ENCODE assay signal across 11 mouse cellular contexts in genomic region chrX:155624895-155625294, GRCm38 (mm10). TPM values are rescaled to one million over a fixed set of nuclear protein-coding genes. Genes with fewer than 3 reads are reported as not detected.
DNase-seq lines count a peak whose midpoint lies in the region; ATAC-seq lines count a peak whose summit lies in the region.
"Had no signal": no experiment of that assay in that cellular context is flagged by ENCODE, and none has a peak within 500 bp of the region (broad histone marks: within the 10 kb centered on the region; RNA-seq: fewer than 3 reads in every experiment).

No protein-coding gene starts in this region.

- WGBS in heart, embryonic 12.5 days: 8% methylated on average over 15 of the region's 15 CpGs
- WGBS in limb, embryonic 10.5 days: 11% methylated on average over 15 of the region's 15 CpGs
- WGBS in stomach, embryonic 16.5 days: 15% methylated on average over 5 of the region's 15 CpGs

- no peak for DNase-seq in heart, adult 11 months
- peak; percentile 10 for DNase-seq in retina, embryonic 14.5 days (ENCODE audit: low spot score)
- no peak for DNase-seq in retina, postnatal 1 day
- DNase-seq in limb, embryonic 10.5 days (ENCODE audit: low spot score): no peak
- DNase-seq in spleen, postnatal 4 days (ENCODE audit: low spot score in 2 of 2): no peak

- peak overlapping the region; percentile 95 for H3K4me2 ChIP-seq in heart, embryonic 12.5 days
- peak overlapping the region; percentile 70 for H3K4me2 ChIP-seq in stomach, embryonic 16.5 days (ENCODE audit: low read depth, low read length)

- no peaks in the 10 kb centered on the region for H3K4me1 ChIP-seq in heart, embryonic 12.5 days (replicated peaks)
- peaks cover 13% of the 10 kb centered on the region for H3K4me1 ChIP-seq in limb, embryonic 10.5 days
- peaks cover 2% of the 10 kb centered on the region; the same call in 1 of the 2 replicates for H3K4me1 ChIP-seq in stomach, embryonic 16.5 days (ENCODE audit: control insufficient read depth, insufficient read depth, low read length)

- H3K27ac ChIP-seq in heart, embryonic 12.5 days (ENCODE audit: poor library complexity, severe bottlenecking): no peak overlapping the region
- H3K27ac ChIP-seq in limb, embryonic 10.5 days: no peak overlapping the region
- no peak overlapping the region for H3K27ac ChIP-seq in stomach, embryonic 16.5 days (ENCODE audit: low read length)

- no peak for ATAC-seq in heart, embryonic 12.5 days (ENCODE audit: insufficient number of reproducible peaks, low FRiP score)
- ATAC-seq in stomach, embryonic 16.5 days (ENCODE audit: insufficient read depth, low FRiP score): peak; percentile 29; the same call in 1 of the 2 replicates
- ATAC-seq in monocyte, adult 5-6 weeks (replicated peaks; ENCODE audit: insufficient number of reproducible peaks, low FRiP score, low TSS enrichment, poor library complexity, severe bottlenecking): no peak

- H3K27me3 ChIP-seq in heart, embryonic 12.5 days (replicated peaks): peaks cover 42% of the 10 kb centered on the region
- peaks cover 65% of the 10 kb centered on the region for H3K27me3 ChIP-seq in limb, embryonic 10.5 days (ENCODE audit: low read depth, poor library complexity, severe bottlenecking)
- H3K27me3 ChIP-seq in stomach, embryonic 16.5 days (ENCODE audit: control insufficient read depth, insufficient read depth, low read length): peaks cover 15% of the 10 kb centered on the region; the same call in 1 of the 2 replicates

- no peaks in the 10 kb centered on the region for H3K36me3 ChIP-seq in heart, embryonic 12.5 days
- H3K36me3 ChIP-seq in limb, embryonic 10.5 days: no peaks in the 10 kb centered on the region
- no peaks in the 10 kb centered on the region for H3K36me3 ChIP-seq in stomach, embryonic 16.5 days (ENCODE audit: control insufficient read depth, insufficient read depth, low read length)

- no peak overlapping the region for H3K9ac ChIP-seq in heart, embryonic 12.5 days
- H3K9ac ChIP-seq in stomach, embryonic 16.5 days (ENCODE audit: low read length): no peak overlapping the region

- 0 out of 2 replicates have a peak, but pooled peaks cover 6% of the 10 kb centered on the region for H3K9me3 ChIP-seq in heart, embryonic 12.5 days (replicated peaks)
- no peaks in the 10 kb centered on the region for H3K9me3 ChIP-seq in limb, embryonic 10.5 days (replicated peaks)
- H3K9me3 ChIP-seq in stomach, embryonic 16.5 days (replicated peaks; ENCODE audit: control insufficient read depth, low read length): no peaks in the 10 kb centered on the region

- peak overlapping the region; percentile 65 for H3K4me3 ChIP-seq in heart, embryonic 12.5 days
- peak overlapping the region; percentile 55 for H3K4me3 ChIP-seq in limb, embryonic 10.5 days
- H3K4me3 ChIP-seq in stomach, embryonic 16.5 days (replicated peaks; ENCODE audit: low read length): peak overlapping the region; percentile 51
- H3K4me3 ChIP-seq: erythroblast, embryonic 14.5 days had no signal

RNA-seq across cellular contexts. Expression of gene Gm15155, which starts 0.4 kb away (rescaled TPM):
- not detected in 2 replicates for polyA plus RNA-seq in heart, embryonic 12.5 days (2016; fragmentation: Nextera tagmentation; extraction: Ambion mirVana)
- polyA plus RNA-seq in limb, embryonic 10.5 days (2016; fragmentation: Nextera tagmentation; extraction: Ambion mirVana): not detected in 2 replicates
- not detected in 2 replicates for polyA plus RNA-seq in stomach, embryonic 16.5 days (2015; fragmentation: Nextera tagmentation; extraction: Ambion mirVana)
- not detected in 3 replicates for total RNA-seq in monocyte, adult 5-6 weeks (2017)
- total RNA-seq: adrenal gland, adult 18-20 months had no signal
- polyA plus RNA-seq: C2C12; erythroblast, embryonic 14.5 days had no signal

RNA-seq across cellular contexts. Expression of gene Ptchd1, which starts 1.3 kb away (rescaled TPM):
- polyA plus RNA-seq in heart, embryonic 12.5 days (2016; fragmentation: Nextera tagmentation; extraction: Ambion mirVana): 0.26 and 0.41 TPM in 2 replicates
- 0.20 and 0.29 TPM in 2 replicates for polyA plus RNA-seq in limb, embryonic 10.5 days (2016; fragmentation: Nextera tagmentation; extraction: Ambion mirVana)
- polyA plus RNA-seq in stomach, embryonic 16.5 days (2015; fragmentation: Nextera tagmentation; extraction: Ambion mirVana): 2.0 and 2.8 TPM in 2 replicates
- 0.53 to 1.1 TPM (median 1.1 TPM) in 3 replicates for total RNA-seq in monocyte, adult 5-6 weeks (2017)
- polyA plus RNA-seq: erythroblast, embryonic 14.5 days had no signal
